Mouse (Mus musculus) myocyte (in vitro differentiated cells): Measurements from ENCODE around the gene Tmub2.

Experiments
- POLR2A ChIP-seq: IDR thresholded peaks from one replicate; pipeline ENCODE4 v1.6.1; 2011; ENCODE audit warnings: low read depth, mild to moderate bottlenecking, control low read depth, moderate library complexity; ENCODE audit not compliant: insufficient read length
- USF1 ChIP-seq: IDR thresholded peaks from one replicate; pipeline ENCODE4 v1.6.1; 2011; ENCODE audit warnings: low read depth, mild to moderate bottlenecking, control low read depth, moderate library complexity

- TF ChIP-seq POLR2A (no peak), USF1 (no peak)
Observed at GRCm38 (mm10) chr11:102265816-102266215, 18.9 kb upstream of the Tmub2 start.
